Mouse (Mus musculus) macrophage (primary cell): ENCODE measurements around the gene Tyrobp. TPM values are rescaled to one million over a fixed set of nuclear protein-coding genes. Genes with fewer than 3 reads are reported as not detected.

Experiments used
- H3K27ac ChIP-seq: fragments of 350-480 bp; formaldehyde crosslinking; 2 replicates; pipeline ENCODE4 v1.9.0; 2021
- H3K36me3 ChIP-seq: fragments of 350-480 bp; formaldehyde crosslinking; 2 replicates; pipeline ENCODE4 v1.9.0; 2021; ENCODE audit errors: inconsistent target
- H3K4me3 ChIP-seq: fragments of 350-480 bp; formaldehyde crosslinking; 2 replicates; pipeline ENCODE4 v1.9.0; 2021; ENCODE audit errors: inconsistent target
- H3K79me2 ChIP-seq: fragments of 350-480 bp; formaldehyde crosslinking; 2 replicates; pipeline ENCODE4 v1.9.0; 2021; ENCODE audit errors: inconsistent target
- WGBS: methylation state at CpG from one replicate; pipeline ENCODE4 v1.1.7; 2026; ENCODE audit warnings: inconsistent platforms; ENCODE audit not compliant: missing documents; 5-methylcytosine and 5-hydroxymethylcytosine counted together
- polyA plus RNA-seq: library from polyadenylated mRNA; stranded (reverse); fragments of 250-400 nt; gene quantifications from 3 replicates; pipeline ENCODE4 v1.2.4, GENCODE M21; 2018; ENCODE audit warnings: inconsistent platforms

Gene Tyrobp
- polyA plus RNA-seq, 1 experiment from 2014 or later, result 2,505 TPM

GRCm38 (mm10) chr7:30417856-30418255 lies 4.3 kb downstream of the Tyrobp start:
- H3K4me3 ChIP-seq, result no peak overlapping the region; the same call in 1 of the 2 replicates
- 4% methylated on average over 9 of the region's 9 CpGs for WGBS
- H3K79me2 ChIP-seq, result peaks cover 72% of the 10 kb centered on the region
- no peaks in the 10 kb centered on the region for H3K36me3 ChIP-seq
- peak overlapping the region; percentile 100 for H3K27ac ChIP-seq

GRCm38 (mm10) chr7:30419561-30420499 lies 6.3 kb downstream of the Tyrobp start, which contains the start of gene Hcst:
Gene Hcst, minus strand, starts transcription at chr7:30419854.
- Histone ChIP-seq H3K36me3 (peaks cover 13% of the 10 kb centered on the region; the same call in 1 of the 2 replicates), H3K4me3 (peak within 1 kb of the TSS; percentile 86), H3K79me2 (peaks cover 76% of the 10 kb centered on the region), H3K27ac (peak within 1 kb of the TSS; percentile 100)
- WGBS, result 1% methylated on average over 10 of the region's 10 CpGs

DNA sequence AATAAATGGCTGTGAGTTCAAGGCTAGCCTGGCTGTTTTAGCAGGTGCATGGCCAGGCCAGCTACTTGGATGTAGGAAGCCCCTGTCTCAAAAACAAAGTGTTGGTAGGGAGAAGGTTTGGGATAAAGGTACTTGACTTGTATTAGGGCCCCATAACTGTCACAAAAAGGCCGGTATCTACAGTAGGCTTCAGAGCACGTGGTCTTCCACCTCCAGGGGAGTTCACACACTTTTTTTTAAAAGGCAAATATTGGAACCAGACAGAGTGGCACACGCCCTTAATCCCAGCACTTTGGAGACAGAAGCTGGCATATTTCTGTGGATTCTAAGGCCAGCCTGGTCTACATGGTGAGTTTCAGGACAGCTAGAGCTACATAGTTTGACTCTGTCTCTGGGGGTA lies 7.1 kb downstream of the Tyrobp start:
- 35% methylated on average over 3 of the region's 3 CpGs for WGBS
- peak overlapping the region; percentile 86 for H3K4me3 ChIP-seq

GRCm38 (mm10) chr7:30421175-30421889 lies 7.8 kb downstream of the Tyrobp start, which contains the start of gene Nfkbid:
Gene Nfkbid, plus strand, starts transcription at chr7:30421732.
- peak within 1 kb of the TSS; percentile 86 for H3K4me3 ChIP-seq
- H3K79me2 ChIP-seq, result peaks cover 75% of the 10 kb centered on the region
- 1% methylated on average over 31 of the region's 31 CpGs for WGBS
- H3K36me3 ChIP-seq, result peaks cover 28% of the 10 kb centered on the region; the same call in 1 of the 2 replicates
- peak within 1 kb of the TSS; percentile 100 for H3K27ac ChIP-seq

More for the DNA sequence above, 7.1 kb downstream of the Tyrobp start:
- H3K79me2 ChIP-seq, result peaks cover 76% of the 10 kb centered on the region
- H3K36me3 ChIP-seq, result peaks cover 21% of the 10 kb centered on the region; the same call in 1 of the 2 replicates
- peak overlapping the region; percentile 100 for H3K27ac ChIP-seq

DNA sequence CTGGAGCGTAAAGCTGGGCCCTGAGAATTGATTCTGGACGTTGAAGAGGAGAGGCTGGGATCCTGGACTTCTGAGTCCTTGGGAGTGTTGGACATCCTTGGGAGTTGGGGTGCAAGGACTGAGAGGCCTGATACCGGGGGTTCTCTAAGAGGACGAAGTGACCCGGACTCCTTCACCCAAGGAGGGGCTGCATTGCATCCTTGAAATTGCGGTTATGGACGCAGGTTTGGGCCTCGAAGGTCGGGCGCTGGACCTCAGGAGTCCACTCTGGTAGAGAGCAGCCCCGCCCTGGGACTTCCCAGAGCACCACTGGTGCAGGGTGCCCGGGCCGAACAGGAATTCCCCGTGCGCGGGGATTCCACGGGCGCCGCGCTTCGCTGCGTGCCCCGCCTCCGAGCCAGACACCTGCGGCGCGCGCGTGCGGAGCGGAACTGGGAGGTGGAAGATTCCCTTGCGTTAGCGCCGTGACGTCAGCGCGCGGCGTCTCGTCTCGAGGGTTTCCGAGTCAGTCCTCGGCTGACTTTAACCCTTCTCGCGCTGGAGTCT lies 8.4 kb downstream of the Tyrobp start:
- Histone ChIP-seq H3K36me3 (peaks cover 34% of the 10 kb centered on the region), H3K4me3 (peak overlapping the region; percentile 86), H3K27ac (peak overlapping the region; percentile 100), H3K79me2 (peaks cover 69% of the 10 kb centered on the region)
- WGBS, result under 1% methylated on average over 45 of the region's 45 CpGs

DNA sequence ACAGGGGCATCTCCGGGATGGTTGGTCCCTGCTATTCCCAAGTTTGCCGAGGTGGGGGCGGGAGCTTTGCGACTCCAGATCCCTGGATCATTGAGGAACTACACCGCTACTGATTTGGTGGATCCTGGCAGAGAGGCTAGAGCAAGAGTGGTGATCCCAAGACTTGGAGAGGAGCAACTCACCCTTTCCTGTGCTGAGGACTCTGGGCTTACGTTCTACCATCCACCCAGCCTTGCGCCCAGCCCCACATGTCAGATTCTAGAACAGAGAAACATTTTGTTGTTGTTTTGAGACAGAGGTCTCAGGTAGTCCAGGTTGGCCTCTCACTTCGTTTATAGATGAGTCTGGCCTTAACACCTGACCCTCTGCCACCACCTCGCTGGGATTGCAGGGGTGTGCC lies 9.0 kb downstream of the Tyrobp start:
- Histone ChIP-seq H3K79me2 (peaks cover 63% of the 10 kb centered on the region), H3K4me3 (peak overlapping the region; percentile 86), H3K36me3 (peaks cover 38% of the 10 kb centered on the region), H3K27ac (peak overlapping the region; percentile 100)
- WGBS, result 2% methylated on average over 9 of the region's 9 CpGs

DNA sequence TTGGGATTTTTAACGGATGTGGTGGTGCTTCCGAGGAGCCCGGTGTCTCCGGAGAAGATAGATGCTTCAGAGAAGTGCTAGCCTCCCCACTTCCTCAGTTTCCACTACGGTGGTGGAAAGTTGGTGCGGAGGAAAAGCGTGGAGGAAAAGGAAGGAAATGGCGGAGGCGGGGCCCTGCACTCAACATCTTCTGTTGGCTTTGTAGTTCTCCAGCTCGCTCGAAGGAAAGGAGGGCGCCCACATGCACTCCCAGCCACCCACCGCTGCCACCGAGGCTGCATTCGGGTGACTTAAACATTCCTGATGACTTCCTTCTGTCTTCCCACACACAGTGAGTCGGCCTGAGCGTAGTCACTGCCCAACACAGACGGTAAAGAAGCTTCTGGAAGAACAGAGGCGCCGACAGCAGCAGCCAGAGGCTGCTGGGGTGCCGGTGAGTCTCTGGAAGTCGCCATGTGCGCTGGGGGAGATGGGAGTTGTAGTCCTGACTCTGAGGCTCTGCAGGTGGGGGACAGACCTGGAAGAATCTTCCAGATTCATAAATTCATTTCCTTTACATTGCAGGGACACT lies 9.6 kb downstream of the Tyrobp start:
- WGBS, result 6% methylated on average over 20 of the region's 23 CpGs
- H3K36me3 ChIP-seq, result peaks cover 44% of the 10 kb centered on the region
- H3K79me2 ChIP-seq, result peaks cover 57% of the 10 kb centered on the region
- H3K4me3 ChIP-seq, result peak overlapping the region; percentile 86
- peak overlapping the region; percentile 100 for H3K27ac ChIP-seq

GRCm38 (mm10) chr7:30429327-30429726 lies 15.8 kb downstream of the Tyrobp start:
- H3K36me3 ChIP-seq, result peaks cover 39% of the 10 kb centered on the region
- no peak overlapping the region for H3K27ac ChIP-seq
- no peak overlapping the region for H3K4me3 ChIP-seq
- peaks cover 19% of the 10 kb centered on the region for H3K79me2 ChIP-seq

DNA sequence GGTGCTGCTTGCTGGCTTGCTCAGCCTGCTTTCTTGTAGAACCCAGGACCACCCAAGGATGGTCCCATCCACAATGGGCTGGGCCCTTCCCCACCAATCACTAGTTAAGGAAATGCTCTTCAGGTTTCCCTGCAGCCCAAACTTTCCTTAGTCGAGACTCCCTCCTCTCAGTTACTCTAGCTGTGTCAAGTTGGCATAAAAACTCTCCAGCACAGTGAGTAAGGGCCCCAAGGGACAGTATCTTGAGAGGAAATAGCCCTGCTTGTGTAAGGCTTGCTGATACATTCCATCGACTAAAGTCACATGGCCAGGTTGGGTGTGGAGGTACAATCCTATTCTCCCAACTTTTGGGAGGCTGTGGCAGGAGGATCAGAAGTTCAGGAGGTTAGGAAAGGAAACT lies 16.6 kb downstream of the Tyrobp start:
- WGBS, result 28% methylated on average over 2 of the region's 2 CpGs
- Histone ChIP-seq H3K79me2 (peaks cover 10% of the 10 kb centered on the region; the same call in 1 of the 2 replicates), H3K4me3 (no peak overlapping the region), H3K27ac (no peak overlapping the region), H3K36me3 (peaks cover 31% of the 10 kb centered on the region)

- peaks cover 15% of the 10 kb centered on the region for H3K36me3 ChIP-seq
- H3K27ac ChIP-seq, result no peak overlapping the region
- no peak overlapping the region for H3K4me3 ChIP-seq
- 5% methylated on average over 2 of the region's 3 CpGs for WGBS
- H3K79me2 ChIP-seq, result no peaks in the 10 kb centered on the region
Observed at GRCm38 (mm10) chr7:30431793-30432192, 18.2 kb downstream of the Tyrobp start.

DNA sequence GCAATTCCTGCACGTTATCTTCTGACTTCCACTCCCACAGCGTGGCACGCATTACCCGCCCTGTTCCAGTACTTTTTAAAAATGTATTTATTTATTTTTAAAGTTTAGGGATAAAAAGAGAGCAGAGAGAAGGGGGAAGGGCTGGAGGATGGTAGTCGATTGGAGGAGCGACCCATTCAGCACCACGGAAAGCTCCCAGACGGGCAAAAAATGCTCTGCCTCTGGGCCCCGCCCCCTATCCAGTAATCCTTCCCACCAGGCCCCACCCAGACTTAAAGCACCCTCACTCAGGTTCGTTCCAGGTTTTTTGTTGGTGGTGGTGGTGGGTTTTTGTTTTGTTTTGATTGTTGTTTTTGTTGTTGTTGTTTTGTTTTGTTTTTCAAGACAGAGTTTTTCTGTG lies 20.7 kb downstream of the Tyrobp start:
- no peaks in the 10 kb centered on the region for H3K79me2 ChIP-seq
- H3K4me3 ChIP-seq, result no peak overlapping the region
- H3K27ac ChIP-seq, result no peak overlapping the region
- WGBS, result 2% methylated on average over 10 of the region's 10 CpGs
- no peaks in the 10 kb centered on the region for H3K36me3 ChIP-seq

GRCm38 (mm10) chr7:30434701-30435100 lies 21.1 kb downstream of the Tyrobp start:
- 63% methylated on average over 10 of the region's 10 CpGs for WGBS
- H3K79me2 ChIP-seq, result no peaks in the 10 kb centered on the region
- no peaks in the 10 kb centered on the region for H3K36me3 ChIP-seq

GRCm38 (mm10) chr7:30435156-30435555 lies 21.6 kb downstream of the Tyrobp start:
- Histone ChIP-seq H3K27ac (no peak overlapping the region), H3K4me3 (no peak overlapping the region), H3K36me3 (no peaks in the 10 kb centered on the region), H3K79me2 (no peaks in the 10 kb centered on the region)
- 50% methylated on average over 9 of the region's 9 CpGs for WGBS

More at GRCm38 (mm10) chr7:30434701-30435100, 21.1 kb downstream of the Tyrobp start:
- Histone ChIP-seq H3K27ac (no peak overlapping the region), H3K4me3 (no peak overlapping the region)

DNA sequence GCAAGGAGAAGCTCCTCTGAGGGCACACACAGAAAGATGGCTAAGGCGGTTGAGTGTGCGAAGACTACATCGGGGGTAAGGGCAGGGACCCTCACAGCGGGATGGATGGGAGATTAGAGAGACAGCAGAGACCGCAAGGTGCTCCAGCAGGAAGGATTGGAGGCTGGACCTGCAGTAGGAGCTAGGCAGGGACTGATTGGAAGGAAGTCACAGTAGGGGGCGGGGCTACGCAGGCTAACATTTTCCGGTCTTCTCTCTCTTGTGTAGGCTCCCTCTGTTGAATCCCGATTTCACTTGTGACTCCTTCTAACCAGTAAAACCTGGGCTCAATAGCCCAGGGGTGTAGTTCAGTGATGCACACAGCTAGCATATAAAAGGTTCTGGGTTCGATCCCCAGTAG lies 23.3 kb downstream of the Tyrobp start:
- Histone ChIP-seq H3K36me3 (no peaks in the 10 kb centered on the region), H3K79me2 (no peaks in the 10 kb centered on the region), H3K4me3 (no peak overlapping the region), H3K27ac (no peak overlapping the region)
- 25% methylated on average over 10 of the region's 10 CpGs for WGBS
